Mouse (Mus musculus) hindbrain, embryonic 10.5 days (tissue): Measurements from ENCODE around the gene B4galt1. TPM values are rescaled to one million over a fixed set of nuclear protein-coding genes. Genes with fewer than 3 reads are reported as not detected.

Source experiments
- DNase-seq: peaks from one replicate; pipeline ENCODE4 v3.0.0-alpha.2; 2017; ENCODE audit warnings: low spot score
- H3K27ac ChIP-seq: fragments of 300-500 bp; sonication (generic); 2 replicates; pipeline ENCODE4 v1.5.1; 2016; ENCODE audit warnings: mild to moderate bottlenecking, moderate library complexity
- H3K27me3 ChIP-seq: fragments of 300-500 bp; sonication (generic); 2 replicates; pipeline ENCODE4 v1.6.1; 2016; ENCODE audit warnings: mild to moderate bottlenecking; ENCODE audit not compliant: poor library complexity, insufficient read depth, severe bottlenecking
- H3K36me3 ChIP-seq: fragments of 300-500 bp; sonication (generic); 2 replicates; pipeline ENCODE4 v1.6.1; 2016; ENCODE audit warnings: mild to moderate bottlenecking, moderate library complexity
- H3K4me1 ChIP-seq: fragments of 300-500 bp; sonication (generic); replicated peaks from 2 replicates; pipeline ENCODE4 v1.6.1; 2016; ENCODE audit warnings: mild to moderate bottlenecking
- H3K4me3 ChIP-seq: fragments of 300-500 bp; sonication (generic); 2 replicates; pipeline ENCODE4 v1.5.1; 2016; ENCODE audit warnings: mild to moderate bottlenecking, moderate library complexity
- H3K9me3 ChIP-seq: fragments of 300-500 bp; sonication (generic); 2 replicates; pipeline ENCODE4 v1.6.1; 2016; ENCODE audit warnings: mild to moderate bottlenecking, moderate library complexity
- WGBS: fragments of 180-500 bp; shearing (Covaris S2); methylation state at CpG from one replicate; pipeline ENCODE4 v1.1.7; 2016; 5-methylcytosine and 5-hydroxymethylcytosine counted together
- polyA plus RNA-seq: library from polyadenylated mRNA; unstranded; fragments of >200 nt; fragmentation: Nextera tagmentation; extraction: Ambion mirVana; gene quantifications from 2 replicates; pipeline ENCODE4 v1.2.1, GENCODE M21; 2016

B4galt1 gene
- polyA plus RNA-seq, 1 experiment from 2014 or later: 15.2 TPM

- H3K4me3 ChIP-seq: no peak overlapping the region
- no peak for DNase-seq
- WGBS: 93% methylated on average over 4 of the region's 4 CpGs
- peaks cover 46% of the 10 kb centered on the region for H3K4me1 ChIP-seq
- no peaks in the 10 kb centered on the region for H3K27me3 ChIP-seq
- 0 out of 2 replicates have a peak, but pooled peaks cover 5% of the 10 kb centered on the region for H3K36me3 ChIP-seq
- H3K27ac ChIP-seq: no peak overlapping the region
- no peaks in the 10 kb centered on the region for H3K9me3 ChIP-seq
Measured at GRCm38 (mm10) chr4:40847160-40847559, 6.6 kb downstream of the B4galt1 start.

DNA sequence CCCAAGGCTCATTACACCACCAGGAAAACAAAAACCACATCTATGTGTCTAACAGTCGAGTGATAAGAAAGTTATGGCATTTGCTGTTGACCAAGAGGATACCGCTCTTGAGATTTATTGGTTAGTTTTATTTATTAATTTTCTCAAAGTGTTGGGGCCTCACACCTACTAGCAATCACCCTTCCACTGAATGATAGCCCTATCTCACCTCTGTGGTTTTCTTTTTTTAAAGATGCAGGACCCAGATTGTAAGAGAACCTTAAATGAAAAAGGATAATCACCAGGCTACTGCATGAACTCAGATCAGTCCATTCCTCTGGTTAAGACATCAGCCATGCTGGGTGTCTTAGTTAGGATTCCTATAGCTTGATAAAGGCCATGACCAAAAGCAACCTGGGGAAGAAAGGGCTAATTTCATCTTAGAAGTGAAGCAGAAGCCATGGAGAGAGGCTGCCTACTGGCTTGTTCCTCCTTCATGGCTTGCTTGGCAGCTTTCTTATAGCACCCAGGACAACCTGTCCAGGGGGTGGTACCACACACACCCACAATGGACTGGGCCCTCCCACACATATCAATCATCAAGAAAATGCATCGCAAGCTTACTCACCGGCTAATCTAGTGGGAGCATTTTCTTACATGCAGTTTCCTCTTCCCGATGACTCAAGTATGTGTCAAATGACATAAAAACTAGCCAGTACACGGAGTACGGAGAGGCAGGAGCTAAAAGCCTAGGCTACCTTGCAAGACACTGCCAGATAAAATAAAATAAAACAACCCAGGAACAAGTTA lies 7.5 kb downstream of the B4galt1 start:
- Histone ChIP-seq H3K27me3 (no peaks in the 10 kb centered on the region), H3K36me3 (0 out of 2 replicates have a peak, but pooled peaks cover 5% of the 10 kb centered on the region), H3K27ac (no peak overlapping the region), H3K4me3 (no peak overlapping the region), H3K9me3 (no peaks in the 10 kb centered on the region), H3K4me1 (peaks cover 38% of the 10 kb centered on the region)
- WGBS: 89% methylated on average over 7 of the region's 7 CpGs
- no peak for DNase-seq

DNA sequence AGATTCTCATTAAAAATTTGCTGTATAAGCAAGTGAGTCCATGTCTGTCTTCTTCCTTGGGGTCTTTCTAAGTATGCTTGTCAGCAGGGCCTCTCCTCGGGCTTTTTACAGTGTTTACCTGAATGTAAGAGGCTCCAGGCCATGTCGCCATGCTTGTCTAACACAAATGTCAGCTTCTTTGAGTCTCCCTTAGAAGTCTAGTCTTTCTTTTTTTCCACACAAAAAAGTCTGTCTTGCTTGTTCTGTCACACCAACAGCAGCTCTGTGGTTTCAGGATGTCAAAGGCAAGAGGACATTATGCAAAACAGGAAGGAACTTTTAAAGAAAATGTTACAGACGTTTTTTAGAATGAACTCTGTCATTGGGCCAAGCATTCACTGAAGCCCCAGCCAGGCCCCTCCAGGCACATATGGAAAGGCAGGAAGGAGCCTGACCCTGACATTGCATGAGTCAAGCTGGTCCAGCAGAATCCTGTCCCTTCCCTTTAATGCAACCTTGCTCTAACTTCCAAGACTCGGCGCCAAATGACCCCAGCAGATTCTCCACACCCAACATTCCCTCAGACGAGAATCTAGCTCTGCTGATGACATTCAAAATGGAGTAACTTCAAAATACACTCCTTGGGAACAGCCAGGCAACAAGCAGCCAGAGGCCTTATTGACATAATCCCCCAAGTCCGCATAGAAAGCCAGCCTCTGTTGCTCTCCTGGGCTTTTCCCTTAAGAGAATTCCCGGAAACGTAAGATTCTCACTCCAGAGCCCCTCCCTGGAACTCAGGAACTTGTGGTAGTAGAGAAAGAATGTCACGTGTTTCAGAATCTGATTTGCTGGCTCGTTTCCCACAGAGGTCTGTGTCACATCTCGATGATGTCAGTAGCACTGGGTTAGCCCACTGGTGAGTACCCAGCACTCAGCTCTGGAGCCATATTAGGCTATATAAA lies 8.7 kb downstream of the B4galt1 start:
- WGBS: 63% methylated on average over 12 of the region's 12 CpGs
- Histone ChIP-seq H3K4me1 (peaks cover 26% of the 10 kb centered on the region), H3K4me3 (no peak overlapping the region), H3K27me3 (no peaks in the 10 kb centered on the region), H3K36me3 (0 out of 2 replicates have a peak, but pooled peaks cover 5% of the 10 kb centered on the region), H3K27ac (no peak overlapping the region), H3K9me3 (no peaks in the 10 kb centered on the region)
- no peak for DNase-seq

- H3K4me3 ChIP-seq: no peak overlapping the region
- WGBS: 15% methylated on average over 5 of the region's 5 CpGs
- H3K4me1 ChIP-seq: peaks cover 26% of the 10 kb centered on the region
- no peak for DNase-seq
- H3K27me3 ChIP-seq: no peaks in the 10 kb centered on the region
- 0 out of 2 replicates have a peak, but pooled peaks cover 5% of the 10 kb centered on the region for H3K36me3 ChIP-seq
- peak overlapping the region; percentile 54 for H3K27ac ChIP-seq
- H3K9me3 ChIP-seq: no peaks in the 10 kb centered on the region
Measured at GRCm38 (mm10) chr4:40844251-40844721, 9.5 kb downstream of the B4galt1 start.

- Histone ChIP-seq H3K36me3 (0 out of 2 replicates have a peak, but pooled peaks cover 5% of the 10 kb centered on the region), H3K9me3 (no peaks in the 10 kb centered on the region), H3K27ac (peak overlapping the region; percentile 54), H3K27me3 (no peaks in the 10 kb centered on the region), H3K4me1 (peaks cover 26% of the 10 kb centered on the region), H3K4me3 (no peak overlapping the region)
- WGBS: 72% methylated on average over 8 of the region's 8 CpGs
- no peak for DNase-seq
Measured at GRCm38 (mm10) chr4:40843726-40844125, 10.1 kb downstream of the B4galt1 start.

GRCm38 (mm10) chr4:40840448-40840847 lies 13.4 kb downstream of the B4galt1 start:
- no peak for DNase-seq
- WGBS: 89% methylated on average over 2 of the region's 2 CpGs
- H3K9me3 ChIP-seq: no peaks in the 10 kb centered on the region

DNA sequence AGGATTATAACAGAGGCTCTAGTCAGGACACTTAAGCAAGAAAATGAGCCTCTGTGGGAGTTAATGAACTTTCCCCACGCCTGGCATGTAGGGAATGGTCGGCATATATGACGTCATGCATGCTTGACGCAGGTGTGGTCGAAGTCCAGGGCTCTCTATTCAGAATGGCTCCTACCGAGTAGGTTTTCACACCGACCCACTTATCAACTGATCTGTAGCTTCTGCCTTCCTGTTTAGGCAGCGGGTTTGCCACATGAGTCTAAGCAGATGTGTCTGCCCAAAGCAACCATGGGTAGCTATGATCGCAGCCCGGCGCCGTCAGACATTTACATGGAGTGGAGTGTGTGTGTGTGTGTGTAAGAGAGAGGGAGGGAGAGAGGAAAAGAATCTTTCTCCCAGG lies 14.6 kb downstream of the B4galt1 start:
- H3K36me3 ChIP-seq: 0 out of 2 replicates have a peak, but pooled peaks cover 2% of the 10 kb centered on the region
- no peak for DNase-seq
- H3K4me1 ChIP-seq: peaks cover 7% of the 10 kb centered on the region

More at GRCm38 (mm10) chr4:40840448-40840847, 13.4 kb downstream of the B4galt1 start:
- 0 out of 2 replicates have a peak, but pooled peaks cover 5% of the 10 kb centered on the region for H3K36me3 ChIP-seq
- H3K27me3 ChIP-seq: no peaks in the 10 kb centered on the region
- H3K4me1 ChIP-seq: peaks cover 19% of the 10 kb centered on the region
- no peak overlapping the region for H3K4me3 ChIP-seq
- H3K27ac ChIP-seq: no peak overlapping the region

DNA sequence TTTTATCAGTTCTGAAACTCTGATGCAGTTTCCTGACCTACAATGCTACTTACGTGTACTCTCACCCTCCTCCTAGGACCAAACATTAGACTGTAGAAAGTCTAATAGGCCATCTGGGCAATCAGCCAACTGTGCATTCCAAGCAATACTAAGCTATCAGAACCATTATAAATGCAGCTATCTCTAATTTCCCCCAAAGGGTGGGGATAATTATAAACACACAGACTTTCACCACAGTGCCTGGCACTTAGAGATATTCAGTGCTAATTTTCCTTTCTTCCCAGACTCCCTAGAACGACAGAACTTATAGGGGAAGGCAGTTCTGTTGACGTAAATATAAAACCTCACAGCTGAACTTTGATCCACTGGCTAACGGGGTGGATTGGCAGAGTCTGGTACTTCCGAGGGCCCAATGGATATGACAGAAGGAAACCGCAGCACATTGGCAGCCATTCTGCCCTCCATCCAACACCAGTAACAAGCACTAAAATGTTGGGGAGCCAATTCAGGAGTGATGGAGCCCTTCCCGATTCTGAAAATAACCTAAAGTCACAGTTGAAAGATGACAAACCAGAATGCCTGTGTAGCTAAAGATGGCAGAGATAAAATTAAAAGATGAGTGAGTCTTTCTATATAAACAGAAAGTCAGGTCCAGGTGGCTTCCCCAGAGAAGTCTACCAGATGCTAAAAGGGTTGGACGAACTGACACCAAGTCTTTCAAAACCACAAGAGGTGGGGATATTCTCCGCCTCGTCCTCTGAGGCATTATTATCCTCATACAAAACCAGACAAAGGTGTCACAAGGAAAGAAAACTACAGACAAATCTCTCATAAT lies 16.1 kb downstream of the B4galt1 start:
- Histone ChIP-seq H3K27me3 (no peaks in the 10 kb centered on the region), H3K9me3 (no peaks in the 10 kb centered on the region), H3K4me3 (no peak overlapping the region), H3K27ac (no peak overlapping the region), H3K4me1 (no peaks in the 10 kb centered on the region), H3K36me3 (no peaks in the 10 kb centered on the region)
- 86% methylated on average over 10 of the region's 10 CpGs for WGBS
- no peak for DNase-seq

More for the DNA sequence above, 14.6 kb downstream of the B4galt1 start:
- Histone ChIP-seq H3K27me3 (no peaks in the 10 kb centered on the region), H3K9me3 (no peaks in the 10 kb centered on the region), H3K27ac (no peak overlapping the region), H3K4me3 (no peak overlapping the region)
- WGBS: 90% methylated on average over 12 of the region's 12 CpGs

- H3K27me3 ChIP-seq: no peaks in the 10 kb centered on the region
- H3K36me3 ChIP-seq: no peaks in the 10 kb centered on the region
- H3K9me3 ChIP-seq: no peaks in the 10 kb centered on the region
- no peaks in the 10 kb centered on the region for H3K4me1 ChIP-seq
- whole genome bisulfite sequencing: 89% methylated on average over 3 of the region's 3 CpGs
- H3K4me3 ChIP-seq: no peak overlapping the region
- DNase-seq: no peak
- no peak overlapping the region for H3K27ac ChIP-seq
Measured at GRCm38 (mm10) chr4:40837008-40837407, 16.8 kb downstream of the B4galt1 start.

GRCm38 (mm10) chr4:40834872-40835271 lies 18.9 kb downstream of the B4galt1 start:
- Histone ChIP-seq H3K36me3 (no peaks in the 10 kb centered on the region), H3K9me3 (no peaks in the 10 kb centered on the region), H3K4me1 (no peaks in the 10 kb centered on the region), H3K27ac (no peak overlapping the region), H3K4me3 (no peak overlapping the region), H3K27me3 (no peaks in the 10 kb centered on the region)
- 89% methylated on average over 5 of the region's 5 CpGs for WGBS
- DNase-seq: no peak

DNA sequence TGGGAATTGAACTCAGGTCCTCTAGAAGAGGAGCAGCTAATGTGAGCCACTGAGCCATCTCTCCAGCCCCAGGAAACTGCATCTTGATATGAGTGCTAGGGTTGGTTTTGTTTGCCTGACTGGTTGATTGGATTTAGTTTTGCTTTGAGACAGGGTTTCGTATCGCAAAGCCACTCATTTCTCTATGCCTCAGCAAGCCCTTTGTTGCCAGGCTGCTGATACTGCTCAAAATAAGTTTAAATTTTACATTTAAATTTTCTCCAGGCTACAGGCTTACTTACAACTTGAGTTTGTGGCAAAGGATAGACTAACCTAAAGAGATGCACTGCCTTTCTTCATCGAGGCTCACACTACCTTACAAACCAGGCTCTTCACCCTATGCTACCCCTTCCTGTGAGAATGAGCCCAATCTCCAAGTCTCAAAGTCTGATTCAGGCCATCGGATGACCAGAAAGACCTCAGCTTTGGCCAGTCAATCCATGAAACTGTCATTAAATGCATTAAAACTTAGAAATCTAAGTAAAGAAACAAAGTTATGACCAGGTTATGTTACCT lies 19.5 kb downstream of the B4galt1 start:
- no peak for DNase-seq
- Histone ChIP-seq H3K9me3 (no peaks in the 10 kb centered on the region), H3K4me3 (no peak overlapping the region), H3K4me1 (no peaks in the 10 kb centered on the region), H3K27me3 (no peaks in the 10 kb centered on the region), H3K27ac (no peak overlapping the region), H3K36me3 (no peaks in the 10 kb centered on the region)
- WGBS: 92% methylated on average over 4 of the region's 4 CpGs
